Mouse (Mus musculus) myocyte (in vitro differentiated cells): ENCODE data around the gene Nfkbib.

Experiments used
- CEBPB ChIP-seq: IDR thresholded peaks from 2 replicates; pipeline ENCODE4 v1.6.1; 2011; ENCODE audit warnings: mild to moderate bottlenecking, moderate library complexity; ENCODE audit not compliant: poor library complexity, insufficient read depth, severe bottlenecking
- MAX ChIP-seq: IDR thresholded peaks from one replicate; pipeline ENCODE4 v1.6.1; 2011; ENCODE audit warnings: low read depth, mild to moderate bottlenecking, control low read depth
- POLR2A ChIP-seq: IDR thresholded peaks from one replicate; pipeline ENCODE4 v1.6.1; 2011; ENCODE audit warnings: low read depth, mild to moderate bottlenecking, control low read depth, moderate library complexity; ENCODE audit not compliant: insufficient read length
- POLR2AphosphoS2 ChIP-seq: IDR thresholded peaks from one replicate; pipeline ENCODE4 v1.6.1; 2011; ENCODE audit warnings: low read depth, control low read depth; ENCODE audit not compliant: insufficient read length
- REST ChIP-seq: IDR thresholded peaks from one replicate; pipeline ENCODE4 v1.6.1; 2011; ENCODE audit warnings: mild to moderate bottlenecking, control low read depth, moderate library complexity; ENCODE audit not compliant: insufficient read depth, insufficient read length
- TCF12 ChIP-seq: IDR thresholded peaks from one replicate; pipeline ENCODE4 v1.6.1; 2011; ENCODE audit warnings: mild to moderate bottlenecking, control low read depth; ENCODE audit not compliant: poor library complexity, insufficient read depth, severe bottlenecking
- TCF3 ChIP-seq: IDR thresholded peaks from one replicate; pipeline ENCODE4 v1.6.1; 2011; ENCODE audit warnings: low read depth, control low read depth; ENCODE audit not compliant: insufficient read length
- USF1 ChIP-seq: IDR thresholded peaks from one replicate; pipeline ENCODE4 v1.6.1; 2011; ENCODE audit warnings: low read depth, mild to moderate bottlenecking, control low read depth, moderate library complexity

GRCm38 (mm10) chr7:28715598-28715997, 51.7 kb downstream of the Nfkbib start:
- TF ChIP-seq MAX = no peak
- no peak for TF ChIP-seq CEBPB
- TF ChIP-seq POLR2A = no peak
- TF ChIP-seq POLR2AphosphoS2 = no peak
- TF ChIP-seq TCF12 = no peak
- TF ChIP-seq TCF3 = no peak
- TF ChIP-seq REST = no peak
- no peak for TF ChIP-seq USF1
